Mouse (Mus musculus) small intestine, adult 2 months (tissue): ENCODE data around the gene Gm20388. TPM values are rescaled to one million over a fixed set of nuclear protein-coding genes. Genes with fewer than 3 reads are reported as not detected.

Experiments used
- H3K27ac ChIP-seq: fragments of 200-500 bp; 2 replicates; pipeline ENCODE4 v1.5.1; 2012; ENCODE audit warnings: low read depth, low read length, control low read depth, inconsistent platforms; ENCODE audit not compliant: insufficient read depth
- H3K27me3 ChIP-seq: fragments of 200-500 bp; 2 replicates; pipeline ENCODE4 v1.6.1; 2012; ENCODE audit warnings: mild to moderate bottlenecking, moderate library complexity, low read length, inconsistent platforms; ENCODE audit not compliant: control insufficient read depth, insufficient read depth
- H3K36me3 ChIP-seq: fragments of 200-500 bp; 2 replicates; pipeline ENCODE4 v1.6.1; 2012; ENCODE audit warnings: mild to moderate bottlenecking, low read length, control low read depth, inconsistent platforms; ENCODE audit not compliant: control insufficient read depth, insufficient read depth
- H3K4me1 ChIP-seq: fragments of 200-500 bp; 2 replicates; pipeline ENCODE4 v1.6.1; 2012; ENCODE audit warnings: low read length, inconsistent platforms, mixed read lengths; ENCODE audit not compliant: control insufficient read depth, insufficient read depth, insufficient read length
- H3K4me3 ChIP-seq: fragments of 200-500 bp; 2 replicates; pipeline ENCODE4 v1.5.1; 2012; ENCODE audit warnings: low read depth, mild to moderate bottlenecking, control low read depth, inconsistent platforms, low read length, moderate library complexity
- CTCF ChIP-seq: fragments of 200-500 bp; IDR thresholded peaks from 2 replicates; pipeline ENCODE4 v1.5.1; 2012; ENCODE audit warnings: low read depth, mild to moderate bottlenecking, control low read depth, inconsistent platforms, low read length, moderate library complexity, mixed read lengths; ENCODE audit not compliant: insufficient replicate concordance, insufficient read length; ENCODE audit errors: extremely low read depth
- POLR2A ChIP-seq: fragments of 200-500 bp; IDR thresholded peaks from 2 replicates; pipeline ENCODE4 v1.6.1; 2012; ENCODE audit warnings: low read depth, mild to moderate bottlenecking, control low read depth, inconsistent platforms, low read length, moderate library complexity
- WGBS: fragments of 180-500 bp; shearing (Covaris S2); methylation state at CpG from one replicate; pipeline ENCODE4 v1.1.7; 2018; 5-methylcytosine and 5-hydroxymethylcytosine counted together
- polyA plus RNA-seq: library from polyadenylated mRNA; depleted of rRNA; stranded (reverse); fragments of >200 nt; gene quantifications from 2 replicates; pipeline ENCODE4 v1.2.3, GENCODE M21; 2012

The Gm20388 gene
- polyA plus RNA-seq, 1 experiment: 37.3 TPM

DNA sequence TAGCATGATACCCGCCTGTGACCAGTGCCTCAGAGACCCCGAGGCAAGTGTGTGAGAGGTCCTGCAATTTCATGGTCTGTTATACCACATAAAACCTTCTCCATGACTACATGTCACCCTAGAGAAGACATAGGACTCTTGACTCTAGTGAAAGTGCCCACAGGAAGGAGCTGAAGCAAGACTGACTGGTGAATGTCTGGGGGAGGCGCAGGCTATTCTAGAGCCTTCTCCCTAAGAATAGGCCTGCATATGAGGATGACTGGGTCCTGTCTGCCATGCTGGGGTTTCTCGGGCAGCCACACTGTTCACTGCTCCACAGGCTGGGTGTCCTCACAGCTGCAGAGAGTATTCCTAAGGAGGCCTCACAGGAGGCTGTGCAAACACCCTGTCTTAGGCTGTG lies 4393.5 kb downstream of the Gm20388 start:
- TF ChIP-seq CTCF: no peak
- TF ChIP-seq POLR2A: no peak
- no peak overlapping the region for H3K4me3 ChIP-seq
- H3K27me3 ChIP-seq: no peaks in the 10 kb centered on the region
- no peak overlapping the region for H3K27ac ChIP-seq
- WGBS: 88% methylated on average over 4 of the region's 4 CpGs
- peaks cover 16% of the 10 kb centered on the region for H3K36me3 ChIP-seq
- H3K4me1 ChIP-seq: no peaks in the 10 kb centered on the region

DNA sequence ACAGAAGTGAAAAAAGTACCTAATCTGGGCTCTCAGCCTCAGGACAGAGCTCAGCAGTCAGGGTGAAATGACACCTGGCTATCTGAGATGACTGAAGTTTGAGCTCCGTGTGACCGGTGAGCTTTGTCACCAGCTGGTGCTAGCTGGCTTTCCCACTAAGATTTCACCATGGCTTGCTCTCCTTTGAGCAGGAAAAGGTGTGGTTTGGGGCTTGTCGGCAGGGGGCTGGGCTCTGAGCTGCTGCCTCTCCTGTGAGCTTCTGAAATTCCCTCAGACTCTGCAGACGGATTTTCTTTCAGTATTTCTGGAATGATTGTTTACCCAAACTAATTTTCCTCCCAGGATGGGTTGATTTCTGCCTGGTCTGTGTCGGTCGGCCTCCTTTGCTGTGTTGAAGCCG lies 4395.9 kb downstream of the Gm20388 start:
- TF ChIP-seq POLR2A (no peak), CTCF (no peak)
- no peaks in the 10 kb centered on the region for H3K27me3 ChIP-seq
- H3K4me1 ChIP-seq: no peaks in the 10 kb centered on the region
- 63% methylated on average over 7 of the region's 7 CpGs for WGBS
- no peak overlapping the region for H3K4me3 ChIP-seq
- peaks cover 14% of the 10 kb centered on the region for H3K36me3 ChIP-seq
- H3K27ac ChIP-seq: no peak overlapping the region

DNA sequence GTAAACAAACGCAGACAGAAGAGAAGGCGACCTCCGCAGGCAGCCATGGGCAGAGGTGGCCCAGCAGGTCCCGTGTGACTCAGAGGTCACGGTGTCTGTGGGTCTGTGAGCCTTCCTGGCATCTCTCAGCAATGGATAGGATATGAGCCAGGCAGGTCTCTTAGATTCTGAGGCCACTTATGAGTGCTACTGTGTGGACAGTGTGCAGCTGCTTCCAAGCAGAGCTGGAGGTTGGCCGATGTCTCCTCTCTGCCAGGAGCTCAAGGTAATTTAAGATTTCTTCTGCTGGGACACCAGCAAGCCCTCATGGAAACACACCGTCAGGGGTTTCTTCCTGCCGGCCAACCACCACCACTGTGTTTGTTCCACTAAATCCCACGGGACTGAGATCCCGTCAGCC lies 4397.1 kb downstream of the Gm20388 start:
- Histone ChIP-seq H3K27ac (no peak overlapping the region), H3K27me3 (no peaks in the 10 kb centered on the region)
- 89% methylated on average over 10 of the region's 10 CpGs for WGBS

GRCm38 (mm10) chr8:124310509-124310908 lies 4399.9 kb downstream of the Gm20388 start:
- TF ChIP-seq POLR2A: no peak
- no peak for TF ChIP-seq CTCF
- Histone ChIP-seq H3K36me3 (peaks cover 9% of the 10 kb centered on the region; the same call in 1 of the 2 replicates), H3K27me3 (no peaks in the 10 kb centered on the region), H3K4me3 (no peak overlapping the region), H3K27ac (no peak overlapping the region), H3K4me1 (no peaks in the 10 kb centered on the region; the same call in 1 of the 2 replicates)
- 90% methylated on average over 13 of the region's 13 CpGs for WGBS

More for the DNA sequence above, 4397.1 kb downstream of the Gm20388 start:
- TF ChIP-seq CTCF (no peak), POLR2A (no peak)
- peaks cover 14% of the 10 kb centered on the region for H3K36me3 ChIP-seq
- no peak overlapping the region for H3K4me3 ChIP-seq
- H3K4me1 ChIP-seq: no peaks in the 10 kb centered on the region; the same call in 1 of the 2 replicates

- Histone ChIP-seq H3K27ac (no peak overlapping the region), H3K4me1 (no peaks in the 10 kb centered on the region; the same call in 1 of the 2 replicates)
Observed at GRCm38 (mm10) chr8:124311111-124311510, 4400.5 kb downstream of the Gm20388 start.

DNA sequence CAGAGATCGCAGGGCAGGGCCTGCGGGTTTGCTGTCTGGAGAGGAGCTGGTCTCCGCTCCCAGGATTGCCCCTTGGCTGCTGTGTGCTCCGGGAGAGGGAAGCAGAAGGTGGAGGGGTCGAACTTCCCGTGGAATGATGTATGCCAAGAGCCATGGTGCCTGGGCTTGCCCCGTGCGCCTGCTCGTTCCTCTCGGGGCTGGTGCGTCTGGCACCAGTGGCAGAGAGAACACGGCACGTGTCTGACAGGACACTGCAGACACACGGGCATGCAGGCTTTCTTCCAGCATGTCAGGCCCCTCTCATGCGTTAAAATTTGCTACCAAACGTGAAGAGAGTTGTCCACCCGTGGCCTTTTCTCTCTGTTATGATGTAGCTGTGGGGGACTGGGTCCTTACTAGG lies 4401.1 kb downstream of the Gm20388 start:
- TF ChIP-seq CTCF: no peak
- no peak for TF ChIP-seq POLR2A
- H3K27me3 ChIP-seq: no peaks in the 10 kb centered on the region
- no peak overlapping the region for H3K4me3 ChIP-seq
- no peaks in the 10 kb centered on the region; the same call in 1 of the 2 replicates for H3K4me1 ChIP-seq
- 92% methylated on average over 17 of the region's 17 CpGs for WGBS
- peaks cover 4% of the 10 kb centered on the region; the same call in 1 of the 2 replicates for H3K36me3 ChIP-seq
- no peak overlapping the region for H3K27ac ChIP-seq

More at GRCm38 (mm10) chr8:124311111-124311510, 4400.5 kb downstream of the Gm20388 start:
- no peak for TF ChIP-seq CTCF
- no peak for TF ChIP-seq POLR2A
- Histone ChIP-seq H3K27me3 (no peaks in the 10 kb centered on the region), H3K4me3 (no peak overlapping the region), H3K36me3 (peaks cover 5% of the 10 kb centered on the region; the same call in 1 of the 2 replicates)
- 86% methylated on average over 6 of the region's 6 CpGs for WGBS

GRCm38 (mm10) chr8:124312228-124312627 lies 4401.6 kb downstream of the Gm20388 start:
- Histone ChIP-seq H3K4me1 (peaks cover 3% of the 10 kb centered on the region), H3K27ac (no peak overlapping the region), H3K36me3 (peaks cover 4% of the 10 kb centered on the region; the same call in 1 of the 2 replicates), H3K4me3 (no peak overlapping the region), H3K27me3 (no peaks in the 10 kb centered on the region)
- WGBS: 85% methylated on average over 10 of the region's 10 CpGs
- TF ChIP-seq CTCF (no peak), POLR2A (no peak)

GRCm38 (mm10) chr8:124314803-124315202 lies 4404.2 kb downstream of the Gm20388 start:
- peaks cover 5% of the 10 kb centered on the region for H3K4me1 ChIP-seq
- no peak overlapping the region for H3K27ac ChIP-seq
- H3K27me3 ChIP-seq: no peaks in the 10 kb centered on the region
- no peak overlapping the region for H3K4me3 ChIP-seq
- 70% methylated on average over 10 of the region's 10 CpGs for WGBS
- H3K36me3 ChIP-seq: no peaks in the 10 kb centered on the region
- peak; percentile 26; the same call in 1 of the 2 replicates for TF ChIP-seq CTCF
- TF ChIP-seq POLR2A: no peak
